Mouse (Mus musculus) liver, embryonic 15.5 days (tissue): Measurements from ENCODE around the gene Limch1. TPM values are rescaled to one million over a fixed set of nuclear protein-coding genes. Genes with fewer than 3 reads are reported as not detected.

ENCODE experiments used
- ATAC-seq: fragments of 200-750 bp; cut with Nextera tagmentation; 2 replicates; pipeline ENCODE4 v1.8.0; 2017; ENCODE audit warnings: moderate number of reproducible peaks, mild to moderate bottlenecking, moderate library complexity; ENCODE audit not compliant: insufficient read depth
- H3K27ac ChIP-seq: fragments of 300-500 bp; sonication (generic); replicated peaks from 2 replicates; pipeline ENCODE4 v1.5.1; 2015; ENCODE audit warnings: mild to moderate bottlenecking, inconsistent platforms
- H3K27me3 ChIP-seq: fragments of 300-500 bp; sonication (generic); 2 replicates; pipeline ENCODE4 v1.6.1; 2015; ENCODE audit warnings: mild to moderate bottlenecking, inconsistent platforms
- H3K36me3 ChIP-seq: fragments of 300-500 bp; sonication (generic); replicated peaks from 2 replicates; pipeline ENCODE4 v1.6.1; 2015; ENCODE audit warnings: moderate library complexity, mild to moderate bottlenecking, inconsistent platforms
- H3K4me1 ChIP-seq: fragments of 300-500 bp; sonication (generic); replicated peaks from 2 replicates; pipeline ENCODE4 v1.6.1; 2015; ENCODE audit warnings: inconsistent platforms
- H3K4me2 ChIP-seq: fragments of 300-500 bp; sonication (generic); 2 replicates; pipeline ENCODE4 v1.6.1; 2015; ENCODE audit warnings: moderate library complexity, mild to moderate bottlenecking, inconsistent platforms
- H3K4me3 ChIP-seq: fragments of 300-500 bp; sonication (generic); replicated peaks from 2 replicates; pipeline ENCODE4 v1.5.1; 2015; ENCODE audit warnings: mild to moderate bottlenecking, inconsistent platforms
- H3K9ac ChIP-seq: fragments of 300-500 bp; sonication (generic); 2 replicates; pipeline ENCODE4 v1.6.1; 2015; ENCODE audit warnings: moderate library complexity, mild to moderate bottlenecking, inconsistent platforms
- H3K9me3 ChIP-seq: fragments of 300-500 bp; sonication (generic); replicated peaks from 2 replicates; pipeline ENCODE4 v1.6.1; 2016; ENCODE audit warnings: inconsistent platforms
- WGBS: fragments of 180-500 bp; shearing (Covaris S2); methylation state at CpG from one replicate; pipeline ENCODE4 v1.1.7; 2015; ENCODE audit warnings: mixed read lengths; ENCODE audit not compliant: insufficient replicate concordance; 5-methylcytosine and 5-hydroxymethylcytosine counted together
- polyA plus RNA-seq: library from polyadenylated mRNA; unstranded; fragments of >200 nt; fragmentation: Nextera tagmentation; extraction: Ambion mirVana; gene quantifications from 2 replicates; pipeline ENCODE4 v1.2.1, GENCODE M21; 2015

Gene Limch1
- polyA plus RNA-seq, 1 experiment from 2014 or later: 1.8 TPM

DNA sequence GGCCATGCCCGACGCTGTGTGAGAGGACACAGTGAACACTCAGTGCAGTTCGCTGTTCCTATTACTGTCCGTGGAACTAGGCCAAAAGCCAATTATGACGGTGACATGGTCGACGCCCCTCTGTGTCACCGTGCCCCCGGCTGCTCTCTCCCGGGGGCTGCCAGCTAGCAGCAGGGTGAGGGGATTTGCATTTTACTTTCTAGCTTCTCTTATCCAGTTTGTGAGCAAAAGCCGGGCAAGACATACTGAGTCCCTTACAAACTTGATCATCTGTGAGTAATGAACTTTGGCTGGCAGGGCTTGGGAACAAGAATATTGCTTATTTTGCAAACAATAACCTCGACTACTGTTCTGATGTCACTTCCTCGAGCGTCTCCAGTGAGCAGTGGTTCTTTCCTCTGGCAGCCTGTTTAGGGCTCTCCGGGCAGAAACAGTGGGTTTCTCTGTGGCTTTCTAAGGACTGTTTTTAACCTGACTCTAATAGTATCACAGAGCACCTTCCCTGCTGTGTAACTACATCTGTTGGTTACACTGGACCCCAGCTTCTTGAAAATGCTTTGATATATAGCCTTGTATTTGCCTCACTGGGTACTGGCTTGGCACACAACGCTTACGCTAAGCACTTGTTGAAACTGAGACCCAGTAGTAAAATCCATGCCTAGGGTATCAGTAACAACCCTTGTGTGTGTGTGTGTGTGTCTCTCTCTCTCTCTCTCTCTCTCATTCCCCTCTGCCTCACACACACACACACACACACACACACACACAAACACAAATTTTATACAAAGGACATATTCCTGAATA, 115.8 kb downstream of the Limch1 start:
- no peaks in the 10 kb centered on the region for H3K9me3 ChIP-seq
- 55% methylated on average over 17 of the region's 17 CpGs for WGBS
- no peak overlapping the region for H3K9ac ChIP-seq
- no peaks in the 10 kb centered on the region for H3K27me3 ChIP-seq
- no peaks in the 10 kb centered on the region for H3K4me1 ChIP-seq
- no peak for ATAC-seq
- no peak overlapping the region for H3K4me2 ChIP-seq
- H3K27ac ChIP-seq: no peak overlapping the region
- no peaks in the 10 kb centered on the region for H3K36me3 ChIP-seq
- H3K4me3 ChIP-seq: no peak overlapping the region

DNA sequence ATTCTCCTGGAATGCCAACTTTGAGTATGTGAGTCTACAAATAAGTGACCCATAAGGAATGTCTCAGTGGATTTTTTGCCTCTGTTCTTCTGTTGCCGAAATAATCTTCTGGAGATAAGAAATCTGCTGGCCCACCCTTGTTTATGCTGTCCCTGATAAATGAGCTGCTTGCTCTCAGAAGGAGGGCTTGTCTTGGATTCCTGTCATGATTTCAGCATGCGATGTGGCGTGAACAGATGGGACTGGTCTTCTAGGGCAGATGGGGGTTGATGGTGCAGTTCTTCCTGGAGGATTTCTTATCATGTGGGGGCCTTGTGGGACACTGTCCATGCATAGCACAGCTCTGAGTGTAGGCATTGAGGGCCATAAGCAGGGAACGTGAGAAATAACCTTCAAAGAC, 116.5 kb downstream of the Limch1 start:
- Histone ChIP-seq H3K27ac (no peak overlapping the region), H3K27me3 (no peaks in the 10 kb centered on the region), H3K9me3 (no peaks in the 10 kb centered on the region), H3K4me3 (no peak overlapping the region), H3K4me1 (no peaks in the 10 kb centered on the region), H3K36me3 (no peaks in the 10 kb centered on the region), H3K9ac (no peak overlapping the region), H3K4me2 (no peak overlapping the region)
- ATAC-seq: no peak
- WGBS: 54% methylated on average over 4 of the region's 4 CpGs

DNA sequence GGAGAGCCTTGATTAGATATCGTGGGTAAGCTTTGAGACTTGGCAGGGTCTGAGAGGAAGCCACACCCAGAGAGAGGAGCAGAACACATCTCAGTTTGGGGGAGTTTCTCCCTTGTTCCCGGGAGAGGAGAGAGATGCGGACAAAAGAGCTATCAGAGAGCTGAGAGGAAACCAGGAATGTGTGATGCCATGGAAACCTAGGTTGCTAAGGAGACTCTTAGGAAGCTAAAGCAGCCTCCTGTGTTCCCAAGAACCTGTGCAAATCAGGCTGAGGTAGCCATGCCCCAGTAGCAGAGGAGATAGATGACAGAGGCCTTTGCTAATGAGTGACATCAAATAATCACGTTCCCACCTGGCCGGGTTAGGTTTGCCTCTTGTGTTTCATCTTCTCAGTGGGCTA, 119.6 kb downstream of the Limch1 start:
- Histone ChIP-seq H3K4me1 (no peaks in the 10 kb centered on the region), H3K27ac (no peak overlapping the region), H3K36me3 (no peaks in the 10 kb centered on the region), H3K9ac (no peak overlapping the region), H3K9me3 (no peaks in the 10 kb centered on the region), H3K4me3 (no peak overlapping the region), H3K4me2 (no peak overlapping the region), H3K27me3 (no peaks in the 10 kb centered on the region)
- WGBS: 55% methylated on average over 5 of the region's 5 CpGs
- ATAC-seq: no peak

DNA sequence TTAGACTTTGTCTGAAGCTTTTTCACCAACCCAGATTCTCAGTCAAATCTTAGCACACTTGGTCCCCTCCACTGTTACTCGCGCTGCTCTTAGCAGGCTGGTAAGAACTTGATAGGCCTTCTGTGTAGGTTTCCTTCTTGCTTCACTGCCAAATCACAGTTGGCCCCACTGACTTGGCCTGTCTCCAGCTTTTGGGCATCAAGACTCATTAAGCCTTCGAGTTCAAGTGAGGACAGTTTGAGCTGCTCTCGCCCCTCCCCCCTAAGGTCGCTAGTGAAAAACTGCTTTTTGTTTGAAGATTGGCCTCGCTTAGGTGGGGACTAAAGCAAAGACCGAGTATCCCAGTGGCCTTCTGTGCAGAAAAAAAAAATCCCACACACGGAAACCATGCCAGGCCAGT, 120.4 kb downstream of the Limch1 start:
- no peaks in the 10 kb centered on the region for H3K4me1 ChIP-seq
- ATAC-seq: no peak
- H3K4me3 ChIP-seq: no peak overlapping the region
- no peaks in the 10 kb centered on the region for H3K36me3 ChIP-seq
- H3K9me3 ChIP-seq: no peaks in the 10 kb centered on the region
- H3K9ac ChIP-seq: no peak overlapping the region
- no peak overlapping the region for H3K4me2 ChIP-seq
- 64% methylated on average over 8 of the region's 8 CpGs for WGBS
- no peaks in the 10 kb centered on the region for H3K27me3 ChIP-seq
- no peak overlapping the region for H3K27ac ChIP-seq

DNA sequence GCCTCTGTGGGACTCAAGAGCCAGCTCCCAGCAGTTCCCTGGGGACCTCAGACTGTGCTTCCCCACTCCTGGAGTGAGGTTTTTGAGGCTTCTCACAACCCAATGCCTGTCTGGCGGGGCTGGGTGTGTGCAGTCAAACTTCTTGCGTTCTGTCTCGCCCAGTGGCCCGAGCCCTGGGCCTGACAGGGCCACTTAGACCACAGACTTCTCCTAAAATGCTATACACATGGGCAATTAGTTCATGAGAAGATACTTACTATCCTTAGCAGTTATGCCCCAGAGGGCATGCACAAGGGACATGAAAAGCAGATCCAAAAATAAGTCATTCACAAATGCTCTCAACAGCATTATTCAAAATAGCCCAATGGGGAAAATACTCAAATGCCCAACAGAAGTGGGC, 123.9 kb downstream of the Limch1 start:
- no peaks in the 10 kb centered on the region for H3K36me3 ChIP-seq
- no peak overlapping the region for H3K9ac ChIP-seq
- H3K4me2 ChIP-seq: no peak overlapping the region
- no peak overlapping the region for H3K27ac ChIP-seq
- no peak overlapping the region for H3K4me3 ChIP-seq
- WGBS: 79% methylated on average over 4 of the region's 4 CpGs
- H3K4me1 ChIP-seq: no peaks in the 10 kb centered on the region
- ATAC-seq: no peak
- H3K9me3 ChIP-seq: no peaks in the 10 kb centered on the region
- H3K27me3 ChIP-seq: no peaks in the 10 kb centered on the region

DNA sequence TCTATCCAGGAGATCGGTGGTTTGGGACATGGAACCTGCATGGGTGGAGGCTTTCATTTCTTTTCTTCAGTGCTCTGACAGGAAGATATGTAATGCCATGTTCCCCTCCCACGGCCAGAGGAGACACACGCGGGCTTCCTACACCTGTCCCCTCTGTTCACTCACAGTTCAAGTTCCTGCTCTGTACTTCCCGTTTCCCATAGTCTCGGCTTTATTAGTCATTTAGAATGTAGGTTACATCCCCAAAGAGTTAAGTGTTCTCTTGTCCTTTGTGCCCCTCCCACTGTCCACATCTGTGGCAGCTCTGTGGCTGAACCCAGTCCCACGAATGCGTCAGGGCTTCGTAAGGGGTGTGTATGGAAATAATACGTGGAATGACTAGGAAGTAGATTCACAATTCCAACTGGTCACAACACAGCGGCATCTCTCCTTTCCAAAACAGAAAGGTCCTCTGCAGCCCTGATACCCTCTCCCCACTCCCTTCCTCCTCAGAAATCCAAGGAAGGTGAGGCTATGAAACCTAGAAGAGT, 126.0 kb downstream of the Limch1 start:
- ATAC-seq: no peak
- 48% methylated on average over 11 of the region's 11 CpGs for WGBS

DNA sequence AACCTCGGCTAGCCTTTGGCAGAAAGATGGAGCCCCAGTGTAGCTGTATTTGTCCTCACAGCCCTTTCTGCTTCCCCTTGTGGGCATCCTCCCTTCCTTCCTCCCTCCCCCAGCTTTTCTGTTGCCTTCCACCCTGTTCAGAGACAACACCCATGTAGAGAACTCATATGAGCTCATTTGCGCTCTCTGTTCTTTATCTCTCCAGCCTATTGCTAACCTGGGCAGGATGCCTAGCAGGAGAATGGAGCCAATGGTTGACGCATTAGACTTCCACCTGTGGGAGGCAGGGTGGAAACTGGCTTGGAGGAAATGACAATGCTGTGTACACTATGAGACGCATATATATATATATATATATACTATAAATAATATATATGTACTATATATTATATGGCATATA, 126.4 kb downstream of the Limch1 start:
- no peak for ATAC-seq

More for the DNA sequence above, 126.0 kb downstream of the Limch1 start:
- Histone ChIP-seq H3K27ac (no peak overlapping the region), H3K4me1 (no peaks in the 10 kb centered on the region), H3K9ac (no peak overlapping the region), H3K9me3 (no peaks in the 10 kb centered on the region), H3K27me3 (no peaks in the 10 kb centered on the region), H3K4me2 (no peak overlapping the region), H3K4me3 (no peak overlapping the region), H3K36me3 (no peaks in the 10 kb centered on the region)

DNA sequence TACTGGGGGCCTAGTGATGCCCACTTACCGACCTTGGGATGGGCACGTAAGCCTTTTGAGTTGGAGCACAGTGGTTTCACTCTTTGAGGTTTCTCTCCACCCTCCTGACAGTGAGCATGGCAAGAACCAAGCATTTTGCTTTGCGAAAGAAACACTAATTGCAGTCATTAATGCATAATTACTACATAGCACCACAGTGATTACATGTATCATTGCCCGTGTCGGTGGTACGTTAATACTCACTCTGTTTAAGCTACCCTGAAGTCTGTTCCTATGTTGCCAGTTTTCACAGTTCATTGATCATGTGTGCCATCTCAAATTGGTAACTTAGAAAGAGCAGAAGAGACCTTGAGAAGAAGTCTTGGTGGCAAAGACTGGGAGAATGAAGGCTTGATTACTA, 127.1 kb downstream of the Limch1 start:
- 68% methylated on average over 6 of the region's 6 CpGs for WGBS
- Histone ChIP-seq H3K4me3 (no peak overlapping the region), H3K4me2 (no peak overlapping the region), H3K4me1 (no peaks in the 10 kb centered on the region), H3K27ac (no peak overlapping the region), H3K36me3 (no peaks in the 10 kb centered on the region), H3K9ac (no peak overlapping the region), H3K27me3 (no peaks in the 10 kb centered on the region), H3K9me3 (no peaks in the 10 kb centered on the region)
- ATAC-seq: no peak

More for the DNA sequence above, 126.4 kb downstream of the Limch1 start:
- Histone ChIP-seq H3K9me3 (no peaks in the 10 kb centered on the region), H3K4me2 (no peak overlapping the region), H3K4me1 (no peaks in the 10 kb centered on the region), H3K9ac (no peak overlapping the region), H3K36me3 (no peaks in the 10 kb centered on the region), H3K27me3 (no peaks in the 10 kb centered on the region), H3K4me3 (no peak overlapping the region), H3K27ac (no peak overlapping the region)
- 60% methylated on average over 4 of the region's 4 CpGs for WGBS

DNA sequence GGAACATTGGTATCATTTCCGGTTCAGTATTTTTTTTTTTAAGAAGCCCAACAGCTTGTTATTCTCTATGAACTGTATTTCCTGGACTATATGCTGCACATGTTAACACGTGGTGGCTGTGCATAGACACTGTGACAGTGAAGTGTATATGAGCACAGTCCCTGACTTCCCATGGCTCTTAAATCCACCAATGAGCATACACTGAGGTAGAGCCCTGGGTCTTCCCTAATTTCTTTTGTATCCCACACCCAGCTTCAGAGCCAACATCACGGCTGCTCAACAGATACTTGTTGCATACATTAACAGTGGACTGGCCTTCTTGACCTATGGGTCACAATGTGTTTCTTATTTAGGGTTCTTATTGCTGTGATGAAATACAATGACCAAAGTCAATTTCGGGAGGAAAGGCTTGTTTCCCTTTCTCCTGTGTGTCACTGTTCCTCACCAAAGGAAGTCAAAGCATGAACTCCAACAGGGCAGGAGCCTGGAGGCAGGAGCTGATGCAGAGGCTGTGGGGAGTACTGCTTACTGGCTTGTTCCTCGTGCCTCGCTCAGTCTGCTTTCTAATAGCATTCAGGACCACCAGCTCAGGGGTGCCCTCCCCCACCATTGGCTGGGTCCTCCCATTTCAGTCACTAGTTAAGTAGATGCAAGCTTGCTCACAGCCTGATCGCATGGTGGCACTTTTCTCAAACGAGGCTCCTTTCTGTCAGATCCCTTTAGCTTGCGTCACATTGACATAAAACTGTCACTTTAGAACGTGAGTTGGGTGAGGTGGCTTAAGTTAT, 130.6 kb downstream of the Limch1 start:
- Histone ChIP-seq H3K36me3 (no peaks in the 10 kb centered on the region), H3K4me2 (no peak overlapping the region), H3K4me3 (no peak overlapping the region), H3K27ac (no peak overlapping the region), H3K9ac (no peak overlapping the region), H3K27me3 (no peaks in the 10 kb centered on the region), H3K9me3 (no peaks in the 10 kb centered on the region), H3K4me1 (no peaks in the 10 kb centered on the region)
- ATAC-seq: no peak
- 47% methylated on average over 10 of the region's 10 CpGs for WGBS

DNA sequence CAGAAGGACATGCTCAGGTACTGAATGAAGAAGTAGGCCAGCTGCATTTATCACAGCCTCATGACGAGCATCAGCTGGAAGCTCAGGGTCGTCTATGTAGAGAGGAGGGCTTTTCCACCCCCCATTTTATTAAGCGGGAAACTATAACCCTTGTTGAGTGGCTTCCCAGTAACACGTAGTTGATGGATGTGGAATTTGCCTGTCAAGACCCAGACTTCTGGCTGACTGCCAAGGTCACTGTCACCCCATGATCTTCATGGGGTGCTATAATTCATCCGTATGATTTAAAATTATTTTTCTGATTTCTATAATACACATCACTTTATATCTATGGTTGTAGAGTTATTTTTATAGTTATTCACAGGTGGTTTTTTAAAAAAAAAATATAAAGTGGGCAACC, 131.4 kb downstream of the Limch1 start:
- no peak overlapping the region for H3K9ac ChIP-seq
- H3K4me2 ChIP-seq: no peak overlapping the region
- no peak overlapping the region for H3K27ac ChIP-seq
- no peak overlapping the region for H3K4me3 ChIP-seq
- H3K9me3 ChIP-seq: no peaks in the 10 kb centered on the region
- no peaks in the 10 kb centered on the region for H3K36me3 ChIP-seq
- 59% methylated on average over 5 of the region's 5 CpGs for WGBS
- H3K27me3 ChIP-seq: no peaks in the 10 kb centered on the region
- ATAC-seq: no peak
- no peaks in the 10 kb centered on the region for H3K4me1 ChIP-seq

DNA sequence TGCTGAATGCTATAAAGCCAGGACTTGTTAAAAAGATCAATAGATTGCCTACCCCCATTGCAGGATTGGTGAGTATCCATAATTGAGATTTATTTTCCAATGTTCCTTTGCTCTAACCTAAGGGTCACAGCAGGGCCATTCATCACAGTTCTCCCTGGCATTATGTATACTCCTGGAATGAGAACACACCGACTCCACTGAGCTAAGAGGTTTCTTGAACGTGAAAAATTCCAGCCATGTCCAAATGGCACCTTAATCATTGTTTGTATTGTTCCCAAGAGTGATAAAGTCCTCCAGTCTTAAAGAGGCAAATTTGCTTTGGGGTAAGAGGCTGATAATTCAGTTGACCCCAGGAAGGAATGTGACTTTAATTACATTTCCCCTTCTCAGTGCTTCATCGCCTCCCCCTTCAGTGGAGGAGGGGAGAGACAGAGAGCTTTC, 136.3 kb downstream of the Limch1 start:
- H3K27ac ChIP-seq: no peak overlapping the region
- H3K36me3 ChIP-seq: no peaks in the 10 kb centered on the region
- H3K27me3 ChIP-seq: no peaks in the 10 kb centered on the region
- H3K4me3 ChIP-seq: no peak overlapping the region
- no peak overlapping the region for H3K9ac ChIP-seq
- ATAC-seq: no peak
- no peaks in the 10 kb centered on the region for H3K9me3 ChIP-seq
- WGBS: 42% methylated on average over 3 of the region's 3 CpGs
- H3K4me1 ChIP-seq: no peaks in the 10 kb centered on the region
- no peak overlapping the region for H3K4me2 ChIP-seq
